Mouse (Mus musculus) embryo, embryonic 10.5 days (tissue): ENCODE measurements around the gene Larp4.

Source experiments
- DNase-seq: peaks from one replicate; pipeline ENCODE4 v3.0.0-alpha.2; 2015; ENCODE audit warnings: low spot score

Larp4 gene

DNA sequence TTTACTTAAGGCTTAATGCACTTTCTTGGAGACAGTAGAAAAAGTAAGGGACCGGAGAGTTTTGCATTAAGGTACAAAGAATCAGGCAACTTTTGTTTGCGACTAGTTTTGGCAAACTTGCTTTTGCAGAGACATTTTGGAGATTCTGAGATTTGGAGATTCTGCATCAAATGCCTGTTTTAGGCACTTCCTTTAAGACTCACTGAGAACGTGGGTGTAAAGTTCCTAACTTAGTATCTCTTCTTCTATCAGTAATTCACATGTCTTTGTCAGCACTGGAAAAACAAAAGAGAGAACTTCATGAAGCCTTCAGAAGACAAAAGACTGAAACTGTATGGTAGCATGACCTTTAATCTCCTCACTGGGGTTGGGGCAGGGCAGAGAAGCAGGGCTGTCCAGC is 87.8 kb downstream of the Larp4 start:
- no peak for DNase-seq

DNA sequence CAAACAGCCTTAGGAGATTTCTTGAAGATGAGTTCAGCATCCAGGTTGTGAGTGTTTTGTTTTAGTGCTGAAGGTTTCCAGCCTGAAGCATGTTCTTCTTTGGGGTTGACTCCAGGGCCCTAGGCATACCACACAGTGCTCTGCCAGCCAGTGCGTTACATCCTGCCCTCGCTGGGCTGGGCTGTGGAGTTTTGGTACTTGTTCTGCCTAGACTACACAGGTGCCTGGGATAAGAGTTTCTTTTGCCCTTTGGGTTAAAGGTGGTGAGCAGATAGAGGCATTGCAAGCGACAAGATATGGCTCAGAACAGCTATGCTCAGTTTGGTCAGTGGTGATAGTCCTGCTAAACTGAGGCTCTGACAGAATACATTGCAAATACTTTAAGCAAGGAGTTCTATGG is 88.3 kb downstream of the Larp4 start:
- no peak for DNase-seq

DNA sequence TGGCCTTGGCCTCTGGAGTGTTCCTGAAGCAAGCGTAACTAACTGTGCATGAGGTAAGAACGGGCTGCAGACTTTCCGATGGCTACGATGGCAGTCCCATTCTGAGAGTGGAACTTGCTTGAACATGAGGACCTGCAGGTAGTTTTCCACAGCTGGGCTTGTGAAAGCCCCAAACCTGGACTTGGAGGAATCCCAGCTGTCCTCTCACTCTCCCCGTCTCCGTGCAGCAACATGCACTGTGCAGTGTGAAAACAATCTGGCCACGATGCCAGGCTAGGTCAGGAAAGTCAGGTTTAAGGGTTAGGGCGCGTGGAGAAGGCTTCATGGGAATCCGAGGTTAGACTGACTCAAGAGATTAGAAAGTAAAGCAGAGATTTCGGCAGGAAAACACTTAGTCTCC is 89.0 kb downstream of the Larp4 start:
- DNase-seq = no peak

DNA sequence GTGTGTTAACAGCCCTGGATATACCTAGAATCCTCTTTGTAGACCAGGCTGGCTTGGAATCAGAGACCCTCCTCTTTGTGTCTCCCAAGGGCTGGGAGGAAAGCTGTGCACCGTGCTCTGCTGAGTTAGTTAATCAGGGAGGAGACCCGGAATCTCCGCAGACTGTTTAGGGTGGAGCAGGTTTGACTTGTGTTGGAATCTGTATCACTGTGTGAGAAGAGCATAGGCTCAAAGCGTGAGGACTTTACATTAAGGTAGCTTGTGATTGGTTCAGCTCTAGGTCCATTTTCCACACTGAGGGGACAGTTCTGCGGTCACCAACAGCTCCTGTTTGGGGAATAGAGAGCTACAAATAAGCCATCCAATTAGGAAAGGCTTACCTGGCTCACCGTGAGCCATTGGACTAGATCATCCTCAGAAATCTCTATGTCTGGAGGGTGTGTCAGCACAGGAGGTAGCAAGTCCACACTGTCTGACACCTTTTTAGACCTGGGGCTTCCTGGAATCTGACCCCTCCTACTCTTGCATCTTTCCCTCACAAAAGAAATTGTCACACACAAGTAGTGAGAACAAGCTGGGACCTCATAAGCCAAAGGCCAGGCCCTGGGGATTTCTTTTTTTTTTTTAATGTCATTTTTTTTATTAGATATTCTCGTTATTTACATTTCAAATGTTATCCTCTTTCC is 89.9 kb downstream of the Larp4 start:
- no peak for DNase-seq

DNA sequence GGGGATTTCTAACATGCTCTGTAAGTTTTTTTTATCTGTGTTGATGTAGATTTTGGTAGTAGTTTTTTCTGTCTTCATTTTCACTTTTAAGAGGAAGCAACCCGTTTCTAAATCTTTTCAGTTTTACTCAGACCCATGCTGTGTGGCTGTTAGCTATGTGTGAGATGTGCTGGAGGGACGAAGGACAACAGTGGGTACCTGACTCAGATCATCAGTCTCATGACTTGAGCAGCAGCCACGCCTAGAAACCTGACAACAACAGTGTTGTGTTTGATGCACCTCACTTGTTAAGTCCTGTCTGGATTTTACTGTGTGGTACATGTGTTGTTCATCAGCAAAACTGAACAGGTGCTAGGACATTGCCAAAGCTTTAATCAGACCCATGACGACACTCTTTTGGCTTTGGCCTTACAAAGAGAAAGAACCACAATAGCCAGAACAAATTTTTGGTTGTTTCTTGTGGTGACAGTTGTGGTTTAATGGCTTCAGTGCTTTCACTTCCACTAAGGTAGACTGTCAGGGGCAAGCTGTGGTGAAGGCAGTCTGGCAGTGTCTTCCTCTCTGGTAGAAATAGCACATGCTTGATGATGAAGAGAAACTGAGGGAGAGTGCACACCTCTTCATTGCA is 90.8 kb downstream of the Larp4 start:
- DNase-seq = no peak

DNA sequence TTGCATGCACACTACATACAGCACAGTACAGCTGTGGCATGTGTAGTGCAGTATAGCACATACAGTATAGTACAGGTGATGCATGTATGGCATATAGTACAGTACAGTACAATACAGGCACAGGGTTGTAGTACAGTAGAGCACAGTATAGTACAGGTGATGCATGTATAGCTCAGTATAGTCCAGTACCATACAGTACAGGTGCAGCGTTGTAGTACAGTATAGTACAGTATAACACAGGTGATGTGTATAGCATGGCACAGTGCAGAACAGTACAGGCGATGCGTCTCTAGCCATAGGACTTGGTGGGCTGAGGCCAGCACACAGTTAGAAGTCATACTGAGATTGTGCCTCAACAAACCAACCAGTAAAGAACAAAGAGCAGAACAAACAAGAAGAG is 91.5 kb downstream of the Larp4 start:
- no peak for DNase-seq

DNA sequence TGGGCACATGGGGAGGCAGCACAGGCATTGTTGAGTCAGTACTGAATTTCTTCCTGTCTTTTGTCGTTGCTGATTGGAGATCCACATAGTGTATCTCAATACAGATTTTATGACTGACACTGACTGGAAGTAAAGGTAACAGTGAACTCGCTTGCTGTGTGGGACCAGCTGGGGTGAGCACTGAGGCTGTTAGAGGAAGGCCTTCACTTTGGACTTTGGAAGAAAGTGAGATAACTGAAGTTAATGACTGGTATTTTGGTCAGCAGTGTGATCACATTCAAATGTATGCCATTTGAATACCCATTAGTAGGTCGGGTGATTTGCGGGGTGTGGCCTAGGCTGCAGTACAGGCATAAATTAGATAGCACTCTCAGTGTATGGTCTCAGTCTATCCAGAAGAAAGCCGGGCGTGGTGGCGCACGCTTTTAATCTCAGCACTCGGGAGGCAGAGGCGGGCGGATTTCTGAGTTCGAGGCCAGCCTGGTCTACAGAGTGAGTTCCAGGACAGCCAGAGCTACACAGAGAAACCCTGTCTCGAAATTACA is 93.4 kb downstream of the Larp4 start:
- DNase-seq = no peak
